Mouse (Mus musculus) T-helper 17 cell (primary cell): ENCODE results near the gene Hsd3b7.
"Not testable (repeated sequence)": the region's sequence is repeated elsewhere in the genome, so short reads cannot be mapped to it uniquely, and the experiment has no call there.

ENCODE experiments used
- in situ Hi-C, 2 experiments: fragments of 300-600 bp; cut with MboI, MseI; formaldehyde crosslinking; loops; 1 replicate in 1 of 2; 2 replicates in 1 of 2; pipeline ENCODE4 v1.15.1; 2025; ENCODE audit warnings: high pct_unique_total_duplicates in 2 of 2

Hsd3b7 gene

DNA sequence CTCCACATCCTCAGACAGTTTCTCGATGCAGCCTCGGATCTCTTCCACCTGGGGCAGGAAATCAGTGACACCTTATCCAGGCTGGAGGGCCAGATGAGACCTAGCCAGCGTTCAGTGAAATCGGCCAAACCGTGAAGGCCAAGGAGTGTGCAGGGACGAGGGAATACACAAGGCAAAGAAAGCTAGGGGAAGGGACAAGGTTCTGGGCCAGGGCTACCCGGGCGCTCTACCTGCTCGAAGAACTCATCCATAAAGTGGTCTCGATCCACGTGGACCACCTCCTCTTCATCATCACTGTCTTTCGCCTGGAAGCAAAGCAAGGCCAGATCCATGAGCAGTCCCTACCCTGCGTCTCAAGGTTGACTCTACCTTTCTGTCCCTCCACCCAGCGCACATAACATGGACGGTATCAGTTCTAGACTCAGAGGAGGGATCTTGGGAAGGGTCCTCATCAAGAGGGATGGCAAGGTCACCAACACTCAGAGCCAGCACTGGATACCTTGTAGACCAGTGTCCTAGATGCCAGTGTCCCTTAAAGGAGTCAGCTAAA is 14.8 kb downstream of the Hsd3b7 start:
- in situ Hi-C loops = no loop called here

GRCm38 (mm10) chr7:127815954-127816821 is 15.8 kb downstream of the Hsd3b7 start:
- in situ Hi-C loops = no loop called here

GRCm38 (mm10) chr7:127817053-127817452 is 16.6 kb downstream of the Hsd3b7 start:
- in situ Hi-C loops = no loop called here

DNA sequence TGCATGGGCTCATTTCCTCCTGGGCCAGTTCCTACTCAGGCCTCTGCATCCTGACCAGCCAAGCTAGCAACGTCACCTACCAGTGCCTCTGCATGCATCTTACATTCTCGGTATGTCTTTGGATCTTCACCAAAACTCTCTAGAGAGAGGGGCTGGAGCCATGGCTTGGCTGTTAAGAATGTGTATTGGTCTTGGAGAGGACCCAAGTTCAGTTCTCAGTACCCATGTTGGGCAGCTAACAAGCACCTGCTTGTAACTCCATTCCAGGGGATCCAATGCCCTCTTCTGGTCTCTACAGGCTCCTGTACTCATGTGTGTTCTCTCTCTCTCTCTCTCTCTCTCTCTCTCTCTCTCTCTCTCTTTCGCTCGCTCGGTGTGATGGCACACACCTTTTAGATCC is 17.4 kb downstream of the Hsd3b7 start:
- in situ Hi-C loops = no loop called here

GRCm38 (mm10) chr7:127820836-127821509 is 20.6 kb downstream of the Hsd3b7 start:
- in situ Hi-C loops = no loop called here

DNA sequence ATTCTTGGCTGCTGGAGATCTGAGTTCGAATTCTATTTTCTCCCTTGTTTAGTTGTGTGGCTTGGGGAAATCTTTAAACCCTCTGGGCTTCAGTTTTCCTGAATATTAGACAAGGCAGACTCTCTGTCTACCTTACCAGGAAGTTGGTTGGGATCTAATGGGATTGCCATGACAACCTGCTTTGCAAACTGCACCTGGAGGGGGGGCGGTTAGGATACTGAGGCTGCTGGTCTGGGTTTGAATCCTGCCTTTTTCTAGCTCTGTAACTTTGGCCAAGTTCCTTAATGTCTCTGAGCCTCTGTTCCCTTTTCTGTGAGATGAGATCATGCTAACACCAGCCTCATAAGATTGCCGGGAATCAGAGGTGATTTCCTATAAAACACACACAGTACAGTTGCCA is 22.1 kb downstream of the Hsd3b7 start:
- in situ Hi-C loops = no loop called here

GRCm38 (mm10) chr7:127823236-127824171 is 23.1 kb downstream of the Hsd3b7 start:
- in situ Hi-C loops = no loop called here

DNA sequence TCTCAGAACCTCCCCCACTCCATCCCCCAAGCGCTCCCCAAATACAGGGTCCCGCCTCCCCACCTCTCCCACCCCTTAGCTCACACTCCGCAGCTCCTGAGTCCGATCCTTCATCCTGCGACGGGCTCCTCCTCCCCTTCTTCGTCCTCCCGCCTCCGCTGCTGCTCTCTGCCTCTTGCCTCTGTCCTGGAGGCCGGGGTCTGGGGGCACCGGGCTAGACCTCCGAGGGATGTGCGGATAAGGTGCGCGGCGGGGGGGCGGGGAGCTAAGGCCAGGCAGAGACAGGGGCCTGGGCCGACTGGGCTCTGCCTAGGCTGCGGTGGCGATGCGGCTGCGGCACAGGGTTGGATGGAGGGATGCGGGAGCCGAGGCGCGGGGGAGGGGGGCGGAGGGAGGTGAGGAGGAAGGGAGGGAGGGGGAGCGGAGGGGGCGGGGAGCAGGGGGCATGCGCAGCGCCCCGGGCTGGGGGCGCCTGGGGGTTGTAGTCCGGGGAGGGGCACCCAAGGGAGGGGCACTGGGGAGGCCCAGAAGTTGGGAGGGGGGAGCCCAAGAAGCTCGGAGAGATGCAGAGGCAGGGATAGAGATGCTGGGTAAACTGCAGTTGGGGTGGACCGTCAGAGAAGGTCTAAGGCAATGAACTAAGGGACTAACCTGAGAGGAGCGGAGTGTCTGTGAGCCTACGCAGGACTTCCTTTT is 23.9 kb downstream of the Hsd3b7 start, which contains the start of the genes Stx4a and Stx1b:
Gene Stx4a, plus strand, starts transcription at position 119 of the 696 bp plus-strand sequence.
Gene Stx1b, minus strand, starts transcription at position 374 of the 696 bp plus-strand sequence.
- in situ Hi-C loops = no loop called here

DNA sequence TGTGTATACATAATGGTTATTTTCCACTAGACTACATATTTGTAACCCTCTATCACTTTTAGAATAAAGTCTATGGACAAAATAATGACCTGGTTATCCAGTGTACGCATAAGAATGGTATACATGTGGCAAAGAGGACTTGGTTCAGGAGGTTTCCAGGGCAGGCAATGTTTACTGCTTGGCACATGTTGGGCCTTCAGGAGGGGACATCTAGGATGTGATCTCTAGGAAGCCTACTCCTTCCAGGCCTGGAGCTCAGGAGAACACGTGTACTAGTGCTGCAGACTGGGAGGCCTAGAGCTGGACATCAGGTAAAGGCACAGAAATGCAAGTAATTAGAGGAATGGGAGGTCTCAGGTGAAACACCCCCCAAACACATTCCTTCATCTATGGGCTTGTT is 35.1 kb downstream of the Hsd3b7 start:
- in situ Hi-C loops = no loop called here

GRCm38 (mm10) chr7:127837473-127837872 is 37.1 kb downstream of the Hsd3b7 start:
- in situ Hi-C loops = no loop called here

- in situ Hi-C loops = not testable (repeated sequence)
These were observed 37.5 kb downstream of the Hsd3b7 start for GRCm38 (mm10) chr7:127837878-127838277.

GRCm38 (mm10) chr7:127840031-127840430 is 39.6 kb downstream of the Hsd3b7 start:
- in situ Hi-C loops = not testable (repeated sequence)

- in situ Hi-C loops = no loop called here
These were observed 40.5 kb downstream of the Hsd3b7 start for GRCm38 (mm10) chr7:127840886-127841285.

GRCm38 (mm10) chr7:127841340-127842000 is 41.1 kb downstream of the Hsd3b7 start:
- in situ Hi-C loops = no loop called here

DNA sequence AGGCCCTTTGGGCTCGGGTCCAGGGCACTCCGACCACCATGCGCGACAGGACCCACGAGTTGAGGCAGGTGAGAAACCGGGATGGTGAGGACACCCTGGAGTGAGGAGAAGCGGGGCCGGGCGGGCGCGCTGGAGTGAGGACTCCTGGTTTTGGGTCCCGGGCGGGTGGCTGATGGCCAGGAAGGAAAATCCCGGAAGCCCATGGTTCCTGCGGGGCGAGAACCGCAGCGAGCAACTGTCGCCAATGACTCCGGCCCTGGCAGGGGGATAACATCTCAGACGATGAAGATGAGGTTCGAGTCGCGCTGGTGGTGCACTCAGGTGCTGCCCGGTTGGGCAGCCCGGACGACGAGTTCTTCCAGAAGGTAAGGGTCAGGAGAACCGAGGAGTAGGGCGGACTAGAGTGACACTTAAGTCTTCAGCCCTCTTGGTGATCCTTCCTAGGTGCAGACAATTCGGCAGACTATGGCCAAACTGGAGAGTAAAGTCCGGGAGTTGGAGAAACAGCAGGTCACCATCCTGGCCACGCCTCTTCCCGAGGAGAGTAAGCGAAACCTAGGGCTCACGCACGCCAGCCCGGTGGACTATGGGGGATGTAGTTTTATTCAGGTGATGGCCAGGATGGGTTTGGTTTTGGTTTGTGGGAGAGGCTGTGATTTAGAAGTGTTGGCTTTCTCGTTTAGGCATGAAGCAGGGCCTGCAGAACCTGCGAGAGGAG is 41.8 kb downstream of the Hsd3b7 start:
- in situ Hi-C loops = no loop called here

DNA sequence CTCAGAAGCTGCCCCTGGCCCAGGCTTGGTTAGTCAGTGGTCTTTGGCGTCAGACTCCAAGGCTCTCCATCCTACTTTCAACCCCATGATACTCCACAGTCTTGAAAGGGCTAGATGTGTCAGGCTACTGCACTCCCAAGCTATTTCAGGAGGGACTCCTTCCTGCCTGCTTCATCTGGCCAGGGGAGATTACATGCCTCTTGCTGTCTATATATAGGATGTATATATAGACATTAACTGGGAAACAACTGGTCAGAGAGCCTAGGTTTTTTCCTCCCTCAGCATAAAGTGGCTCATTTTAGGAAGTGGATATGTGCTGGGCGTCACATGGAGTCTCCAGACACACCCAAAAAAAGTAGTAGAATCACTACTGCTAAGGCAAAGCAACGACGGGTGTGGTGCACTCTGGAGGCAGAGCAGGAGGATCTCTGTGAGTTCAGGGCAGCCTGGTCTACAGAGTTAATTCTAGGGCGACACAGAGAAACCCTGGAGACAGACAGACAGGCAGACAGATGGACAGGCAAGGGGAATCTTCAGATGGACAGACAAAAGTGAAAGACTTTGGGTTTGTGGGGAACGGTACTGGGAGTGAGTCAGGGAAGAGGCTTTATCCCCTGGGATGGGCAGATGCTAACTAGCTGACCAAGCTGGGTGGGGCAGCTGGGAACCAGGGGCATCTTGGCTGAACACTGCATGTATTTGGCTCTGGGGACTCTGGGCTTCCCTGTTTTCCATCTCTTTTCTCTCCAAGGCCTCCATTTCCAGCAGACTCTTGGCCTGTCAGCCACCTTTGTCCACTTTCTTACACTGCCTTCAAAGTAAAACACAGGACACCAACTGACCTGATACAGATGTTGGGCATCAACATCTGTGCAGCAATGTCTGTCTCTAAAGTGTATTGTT is 49.8 kb downstream of the Hsd3b7 start:
- in situ Hi-C loops = no loop called here

GRCm38 (mm10) chr7:127850906-127851305 is 50.5 kb downstream of the Hsd3b7 start:
- in situ Hi-C loops = no loop called here
